Mouse (Mus musculus) spleen, adult 12 weeks (tissue): ENCODE measurements around the gene Stk4.

Experiments used
- DNase-seq: peaks from one replicate; pipeline ENCODE4 v3.0.0; 2022; ENCODE audit warnings: low spot score

Gene Stk4

GRCm38 (mm10) chr2:164128576-164129411 lies 58.7 kb downstream of the Stk4 start:
- DNase-seq: peak; percentile 15

GRCm38 (mm10) chr2:164131586-164131985 lies 61.5 kb downstream of the Stk4 start:
- DNase-seq: no peak

GRCm38 (mm10) chr2:164134563-164134962 lies 64.4 kb downstream of the Stk4 start:
- no peak for DNase-seq

GRCm38 (mm10) chr2:164135367-164135766 lies 65.2 kb downstream of the Stk4 start:
- no peak for DNase-seq

- DNase-seq: no peak
Measured at GRCm38 (mm10) chr2:164136393-164136792, 66.3 kb downstream of the Stk4 start.

- no peak for DNase-seq
Measured at GRCm38 (mm10) chr2:164137754-164138153, 67.6 kb downstream of the Stk4 start.

- DNase-seq: no peak
Measured at GRCm38 (mm10) chr2:164142021-164142420, 71.9 kb downstream of the Stk4 start.

GRCm38 (mm10) chr2:164144025-164144424 lies 73.9 kb downstream of the Stk4 start:
- no peak for DNase-seq

- DNase-seq: no peak
Measured at GRCm38 (mm10) chr2:164144541-164144940, 74.4 kb downstream of the Stk4 start.

GRCm38 (mm10) chr2:164146556-164146955 lies 76.4 kb downstream of the Stk4 start:
- DNase-seq: no peak

GRCm38 (mm10) chr2:164150086-164150760 lies 80.1 kb downstream of the Stk4 start:
- DNase-seq: no peak

GRCm38 (mm10) chr2:164152341-164152740 lies 82.2 kb downstream of the Stk4 start:
- no peak for DNase-seq

GRCm38 (mm10) chr2:164154007-164154406 lies 83.9 kb downstream of the Stk4 start:
- DNase-seq: no peak

- DNase-seq: no peak
Measured at GRCm38 (mm10) chr2:164156158-164156557, 86.0 kb downstream of the Stk4 start.

- no peak for DNase-seq
Measured at GRCm38 (mm10) chr2:164158838-164159237, 88.7 kb downstream of the Stk4 start.

GRCm38 (mm10) chr2:164161515-164162055 lies 91.5 kb downstream of the Stk4 start:
- DNase-seq: no peak

GRCm38 (mm10) chr2:164164941-164165340 lies 94.8 kb downstream of the Stk4 start:
- no peak for DNase-seq

GRCm38 (mm10) chr2:164167752-164168570 lies 97.8 kb downstream of the Stk4 start:
- no peak for DNase-seq

GRCm38 (mm10) chr2:164168571-164168946 lies 98.4 kb downstream of the Stk4 start:
- DNase-seq: no peak

GRCm38 (mm10) chr2:164170326-164170725 lies 100.2 kb downstream of the Stk4 start:
- no peak for DNase-seq

GRCm38 (mm10) chr2:164170902-164171301 lies 100.8 kb downstream of the Stk4 start, which contains the start of gene Kcns1:
Gene Kcns1 (minus strand): TSS chr2:164171113.
- DNase-seq: no peak

GRCm38 (mm10) chr2:164173394-164173793 lies 103.3 kb downstream of the Stk4 start:
- no peak for DNase-seq
